Mouse (Mus musculus): Measurements from ENCODE around the gene Gm26566.

- TF ChIP-seq CTCF (IDR thresholded peaks at IDR 0.05; ENCODE audit: borderline replicate concordance, insufficient read depth, low read length) (peak; percentile 99), POLR2A (IDR thresholded peaks at IDR 0.05; ENCODE audit: low read depth, low read length) (no peak)
Measured at GRCm38 (mm10) chr4:88696237-88696884, 25.2 kb upstream of the Gm26566 start.

Measured in embryonic fibroblast, embryonic 13.5 days (primary cell).